Mouse (Mus musculus): Measurements from ENCODE around the gene Naa80. TPM values are rescaled to one million over a fixed set of nuclear protein-coding genes. Genes with fewer than 3 reads are reported as not detected.

Naa80 gene
- polyA plus RNA-seq, 1 experiment from 2014 or later = 11.3 TPM

DNA sequence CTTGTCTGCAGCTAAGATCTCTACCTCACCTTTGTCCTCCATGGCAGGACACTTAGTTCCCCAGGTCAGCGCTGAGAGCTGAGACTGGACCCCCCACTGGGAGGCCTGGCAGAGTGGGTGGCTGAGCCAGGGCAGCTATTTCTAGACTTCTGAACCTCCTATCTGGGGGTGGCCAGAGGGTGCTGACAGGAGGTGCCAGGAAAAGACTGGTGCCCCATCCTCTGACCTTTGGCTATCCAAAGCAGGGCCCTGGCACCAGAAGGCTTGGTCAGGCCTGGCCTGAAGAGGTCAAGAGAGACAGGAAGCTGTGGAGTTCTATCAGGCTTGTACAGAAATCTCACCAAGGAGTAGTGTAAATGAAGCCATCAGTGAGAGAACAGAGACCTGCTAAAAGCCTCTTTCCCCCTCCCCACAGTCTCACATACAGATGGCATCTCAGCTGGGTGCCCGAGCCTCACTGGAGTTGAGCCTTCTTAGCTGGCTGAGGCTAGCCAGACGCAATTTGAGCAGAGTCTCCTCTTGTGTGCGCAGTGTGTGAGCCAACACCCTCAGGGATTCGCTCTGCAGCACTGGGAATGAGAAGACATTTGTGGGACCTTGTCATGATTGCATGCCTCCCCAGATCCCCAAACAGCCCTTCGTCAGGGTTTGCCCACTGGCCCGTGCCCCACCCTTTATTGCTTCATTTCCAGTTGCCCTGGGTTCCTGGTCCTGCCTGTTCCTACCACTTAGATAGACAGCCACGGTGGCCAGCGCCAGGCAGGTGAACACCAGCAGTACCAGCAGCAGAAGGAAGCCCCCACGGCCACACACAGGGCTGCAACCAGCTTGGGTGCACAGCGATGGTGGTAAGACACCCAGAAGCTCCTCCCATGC, 14.7 kb downstream of the Naa80 start:
- ATAC-seq (ENCODE audit: low FRiP score) (no peak), DNase-seq (ENCODE audit: low spot score) (no peak)
- no peak overlapping the region for H3K4me2 ChIP-seq (replicated peaks; ENCODE audit: low read depth, low read length)
- no peak overlapping the region for H3K9ac ChIP-seq (ENCODE audit: low read depth, low read length)
- H3K36me3 ChIP-seq (ENCODE audit: control insufficient read depth, insufficient read depth, low read length) = 0 out of 2 replicates have a peak, but pooled peaks cover 2% of the 10 kb centered on the region
- H3K27ac ChIP-seq (ENCODE audit: low read depth, low read length) = no peak overlapping the region
- H3K27me3 ChIP-seq (ENCODE audit: control insufficient read depth, insufficient read depth, low read length) = no peaks in the 10 kb centered on the region
- H3K4me1 ChIP-seq (replicated peaks; ENCODE audit: control insufficient read depth, insufficient read depth, low read length) = peaks cover 1% of the 10 kb centered on the region; the same call in 1 of the 2 replicates
- no peaks in the 10 kb centered on the region for H3K9me3 ChIP-seq (ENCODE audit: control insufficient read depth, low read length)
- WGBS = 83% methylated on average over 11 of the region's 11 CpGs
- H3K4me3 ChIP-seq (ENCODE audit: low read depth, low read length) = no peak overlapping the region

DNA sequence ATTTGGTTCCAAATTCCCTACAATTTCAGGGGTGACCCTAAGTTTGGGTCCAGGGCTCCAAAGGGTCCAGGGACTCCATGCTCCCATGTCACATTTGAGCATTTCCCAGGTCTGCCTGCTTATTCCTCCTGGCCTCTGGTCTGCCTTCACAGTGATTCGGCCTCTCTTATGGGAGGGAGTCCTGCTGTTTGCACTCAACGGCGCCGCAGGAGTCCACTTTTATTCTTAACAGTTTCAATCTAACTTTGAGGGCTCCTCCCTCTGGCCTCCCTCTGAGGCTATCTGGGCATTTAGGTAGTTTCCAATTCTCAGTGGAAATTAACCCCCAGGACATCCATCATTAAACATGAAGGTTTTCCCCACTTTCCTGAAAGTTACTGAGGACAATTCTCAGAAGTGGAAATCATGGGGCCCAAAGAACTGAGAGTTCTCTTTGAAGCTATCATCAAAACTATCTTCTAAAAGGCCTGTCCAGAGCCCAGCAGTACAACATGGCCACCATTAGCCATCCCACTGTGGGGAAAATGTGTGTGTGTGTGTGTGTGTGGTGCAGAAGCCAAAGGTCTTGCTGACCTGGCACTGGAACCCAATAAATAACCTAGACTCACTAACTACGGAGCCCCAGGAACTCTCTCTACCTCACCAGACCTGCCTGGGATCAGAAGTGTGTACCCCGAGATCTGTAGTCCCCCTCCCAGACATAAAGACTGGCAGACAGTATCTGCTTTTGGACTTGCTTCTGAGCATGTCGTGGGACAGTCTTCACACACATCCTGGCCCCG, 15.8 kb downstream of the Naa80 start:
- H3K27me3 ChIP-seq (ENCODE audit: control insufficient read depth, insufficient read depth, low read length) = no peaks in the 10 kb centered on the region
- DNase-seq (ENCODE audit: low spot score) (no peak), ATAC-seq (ENCODE audit: low FRiP score) (no peak)
- no peak overlapping the region for H3K4me3 ChIP-seq (ENCODE audit: low read depth, low read length)
- H3K4me1 ChIP-seq (replicated peaks; ENCODE audit: control insufficient read depth, insufficient read depth, low read length) = no peaks in the 10 kb centered on the region
- H3K36me3 ChIP-seq (ENCODE audit: control insufficient read depth, insufficient read depth, low read length) = 0 out of 2 replicates have a peak, but pooled peaks cover 2% of the 10 kb centered on the region
- no peak overlapping the region for H3K27ac ChIP-seq (ENCODE audit: low read depth, low read length)
- WGBS = 75% methylated on average over 8 of the region's 8 CpGs
- no peak overlapping the region for H3K4me2 ChIP-seq (replicated peaks; ENCODE audit: low read depth, low read length)
- no peak overlapping the region for H3K9ac ChIP-seq (ENCODE audit: low read depth, low read length)
- no peaks in the 10 kb centered on the region for H3K9me3 ChIP-seq (ENCODE audit: control insufficient read depth, low read length)

DNA sequence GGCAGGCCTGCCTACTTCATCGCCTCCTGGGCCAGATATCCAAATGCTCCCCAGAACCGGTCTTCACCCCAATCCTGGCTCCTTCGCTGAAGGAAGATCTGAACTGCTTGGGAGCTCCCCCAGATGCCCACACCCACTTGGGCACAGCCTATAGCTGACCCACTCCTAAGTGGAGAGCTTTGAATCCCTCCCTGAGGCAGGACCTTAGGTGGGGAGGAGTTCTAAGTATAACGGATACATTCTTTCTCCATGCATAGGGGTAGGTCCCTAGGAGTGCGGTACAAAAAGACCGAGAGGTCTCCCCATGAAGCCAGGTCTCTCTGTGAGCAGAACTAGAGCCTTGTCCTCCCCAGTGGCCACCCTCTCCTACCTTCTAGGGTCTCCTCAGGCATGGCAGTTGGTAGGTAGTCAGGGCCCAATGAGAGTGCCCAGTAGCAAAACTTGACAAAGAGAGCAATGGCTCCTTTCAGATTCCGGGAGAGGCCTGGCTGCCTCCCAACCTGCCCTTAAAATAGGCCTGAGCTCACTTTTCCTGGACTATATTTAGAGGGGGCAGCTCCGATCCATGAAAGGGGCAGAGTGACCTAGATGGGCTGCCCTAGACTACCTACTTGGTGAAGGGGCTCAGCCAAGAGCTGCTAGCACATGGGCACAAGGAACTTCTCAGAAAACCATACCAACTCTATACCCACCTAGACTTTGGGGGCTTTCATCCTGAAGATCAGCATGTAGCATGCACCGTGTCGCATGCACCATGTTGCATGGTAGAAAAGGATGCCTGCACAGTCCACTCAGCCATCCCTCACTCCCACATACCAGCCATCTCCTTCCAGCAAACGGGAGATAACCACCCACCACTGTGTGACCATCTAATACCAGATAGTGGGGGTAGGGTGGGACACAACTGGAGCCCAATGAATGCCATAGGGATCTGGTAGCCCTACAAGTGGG, 18.2 kb downstream of the Naa80 start:
- Histone ChIP-seq H3K9me3 (ENCODE audit: control insufficient read depth, low read length) (no peaks in the 10 kb centered on the region), H3K27ac (ENCODE audit: low read depth, low read length) (no peak overlapping the region), H3K4me1 (replicated peaks; ENCODE audit: control insufficient read depth, insufficient read depth, low read length) (no peaks in the 10 kb centered on the region), H3K36me3 (ENCODE audit: control insufficient read depth, insufficient read depth, low read length) (no peaks in the 10 kb centered on the region), H3K27me3 (ENCODE audit: control insufficient read depth, insufficient read depth, low read length) (no peaks in the 10 kb centered on the region), H3K4me2 (replicated peaks; ENCODE audit: low read depth, low read length) (no peak overlapping the region), H3K9ac (ENCODE audit: low read depth, low read length) (no peak overlapping the region), H3K4me3 (ENCODE audit: low read depth, low read length) (no peak overlapping the region)
- DNase-seq (ENCODE audit: low spot score) (no peak), ATAC-seq (ENCODE audit: low FRiP score) (no peak)
- 92% methylated on average over 11 of the region's 11 CpGs for WGBS

DNA sequence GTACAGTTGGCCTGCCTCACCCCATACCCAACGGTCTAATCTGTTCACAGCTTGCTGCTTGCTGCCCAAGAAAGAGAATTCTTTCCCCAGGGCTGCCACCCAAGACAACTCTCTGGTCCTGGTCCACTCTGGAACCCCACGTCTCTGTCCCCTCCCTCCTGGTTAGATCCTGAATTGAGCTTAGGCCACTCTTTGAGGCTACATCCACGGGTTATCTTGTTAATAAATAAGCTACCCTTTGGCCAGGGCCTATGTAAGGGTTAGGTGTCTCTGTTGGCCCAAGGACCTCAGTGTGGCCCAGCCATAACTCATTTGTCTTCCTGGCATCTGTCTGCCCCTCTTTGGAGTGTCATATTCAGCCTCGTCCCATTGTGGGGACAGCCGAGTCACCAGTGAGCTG, 19.7 kb downstream of the Naa80 start:
- H3K4me2 ChIP-seq (replicated peaks; ENCODE audit: low read depth, low read length) = no peak overlapping the region
- 0 out of 2 replicates have a peak, but pooled peaks cover 2% of the 10 kb centered on the region for H3K4me1 ChIP-seq (replicated peaks; ENCODE audit: control insufficient read depth, insufficient read depth, low read length)
- no peaks in the 10 kb centered on the region for H3K9me3 ChIP-seq (ENCODE audit: control insufficient read depth, low read length)
- ATAC-seq (ENCODE audit: low FRiP score) = no peak
- WGBS = 77% methylated on average over 5 of the region's 5 CpGs
- no peaks in the 10 kb centered on the region for H3K36me3 ChIP-seq (ENCODE audit: control insufficient read depth, insufficient read depth, low read length)
- no peaks in the 10 kb centered on the region for H3K27me3 ChIP-seq (ENCODE audit: control insufficient read depth, insufficient read depth, low read length)
- no peak for DNase-seq (ENCODE audit: low spot score)
- no peak overlapping the region for H3K9ac ChIP-seq (ENCODE audit: low read depth, low read length)
- H3K4me3 ChIP-seq (ENCODE audit: low read depth, low read length) = no peak overlapping the region
- H3K27ac ChIP-seq (ENCODE audit: low read depth, low read length) = no peak overlapping the region

DNA sequence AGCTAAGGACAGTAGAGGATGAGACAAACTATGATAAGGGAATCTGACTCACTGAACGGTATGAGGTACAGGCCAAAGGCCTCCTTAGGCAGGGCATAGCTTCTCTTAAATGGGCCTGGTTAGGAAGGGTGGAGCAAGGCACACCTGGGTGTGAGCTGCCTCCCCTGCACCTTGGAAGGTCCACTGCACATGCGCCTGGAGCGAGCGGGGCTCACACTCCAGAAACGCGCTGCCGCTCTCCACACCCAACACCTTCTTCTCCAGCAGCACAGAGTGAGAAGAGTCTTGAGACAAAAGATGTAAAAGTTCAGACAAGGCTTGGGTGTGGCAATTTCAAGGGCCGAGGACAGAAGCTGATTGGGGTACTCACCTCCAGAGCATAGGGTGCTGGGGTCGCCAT, 20.7 kb downstream of the Naa80 start:
- WGBS = 92% methylated on average over 9 of the region's 9 CpGs
- no peak overlapping the region for H3K4me2 ChIP-seq (replicated peaks; ENCODE audit: low read depth, low read length)
- H3K4me1 ChIP-seq (replicated peaks; ENCODE audit: control insufficient read depth, insufficient read depth, low read length) = peaks cover 7% of the 10 kb centered on the region; the same call in 1 of the 2 replicates
- H3K27me3 ChIP-seq (ENCODE audit: control insufficient read depth, insufficient read depth, low read length) = no peaks in the 10 kb centered on the region
- no peak overlapping the region for H3K27ac ChIP-seq (ENCODE audit: low read depth, low read length)
- no peak overlapping the region for H3K4me3 ChIP-seq (ENCODE audit: low read depth, low read length)
- H3K9ac ChIP-seq (ENCODE audit: low read depth, low read length) = no peak overlapping the region
- no peaks in the 10 kb centered on the region for H3K9me3 ChIP-seq (ENCODE audit: control insufficient read depth, low read length)
- ATAC-seq (ENCODE audit: low FRiP score) = no peak
- DNase-seq (ENCODE audit: low spot score) = no peak
- no peaks in the 10 kb centered on the region for H3K36me3 ChIP-seq (ENCODE audit: control insufficient read depth, insufficient read depth, low read length)

DNA sequence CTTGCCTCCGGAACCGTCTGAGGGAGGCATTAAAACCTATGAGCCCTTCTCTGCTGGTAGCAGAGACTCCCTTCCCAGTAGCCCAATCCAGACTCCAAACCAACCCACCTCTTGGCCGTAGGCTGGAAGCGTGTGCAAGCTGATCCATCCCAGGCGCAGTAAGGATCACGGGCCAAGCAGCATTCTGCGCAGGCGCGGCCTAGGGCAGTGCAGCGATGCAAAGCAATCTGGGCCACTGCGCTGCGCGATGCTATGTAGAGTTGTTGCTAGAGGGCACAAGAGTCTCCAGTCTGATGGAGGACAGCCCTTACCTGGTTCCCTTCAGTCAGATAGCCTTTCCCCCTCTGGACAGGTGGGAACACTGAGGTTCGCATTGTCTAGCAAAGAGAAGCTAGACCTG, 21.2 kb downstream of the Naa80 start:
- WGBS = 71% methylated on average over 14 of the region's 14 CpGs
- H3K9me3 ChIP-seq (ENCODE audit: control insufficient read depth, low read length) = no peaks in the 10 kb centered on the region
- H3K27ac ChIP-seq (ENCODE audit: low read depth, low read length) = no peak overlapping the region
- no peak overlapping the region for H3K9ac ChIP-seq (ENCODE audit: low read depth, low read length)
- no peaks in the 10 kb centered on the region for H3K27me3 ChIP-seq (ENCODE audit: control insufficient read depth, insufficient read depth, low read length)
- no peak for ATAC-seq (ENCODE audit: low FRiP score)
- DNase-seq (ENCODE audit: low spot score) = no peak
- no peaks in the 10 kb centered on the region for H3K36me3 ChIP-seq (ENCODE audit: control insufficient read depth, insufficient read depth, low read length)
- H3K4me1 ChIP-seq (replicated peaks; ENCODE audit: control insufficient read depth, insufficient read depth, low read length) = peaks cover 10% of the 10 kb centered on the region
- no peak overlapping the region for H3K4me2 ChIP-seq (replicated peaks; ENCODE audit: low read depth, low read length)
- H3K4me3 ChIP-seq (ENCODE audit: low read depth, low read length) = no peak overlapping the region

DNA sequence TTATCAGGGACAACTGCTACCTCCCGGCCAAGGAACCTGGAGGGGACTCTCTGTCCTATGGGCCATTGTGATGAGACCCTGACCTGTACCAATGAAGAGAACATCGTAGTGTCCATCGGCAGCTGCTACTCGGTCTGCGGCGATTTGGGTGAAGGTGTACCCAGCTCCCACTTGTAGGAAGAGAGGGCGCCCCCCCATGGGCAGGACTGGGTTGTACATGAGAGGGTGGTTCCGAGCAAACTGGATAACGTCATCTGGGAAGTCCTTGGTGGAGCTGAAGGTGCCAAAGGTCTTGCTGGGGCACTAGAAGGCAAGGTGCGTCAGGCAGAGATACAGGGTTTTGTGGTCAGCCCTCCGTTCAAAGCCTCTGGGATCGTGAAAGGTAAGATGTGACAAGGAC, 22.1 kb downstream of the Naa80 start:
- Histone ChIP-seq H3K9me3 (ENCODE audit: control insufficient read depth, low read length) (no peaks in the 10 kb centered on the region), H3K4me3 (ENCODE audit: low read depth, low read length) (no peak overlapping the region), H3K27ac (ENCODE audit: low read depth, low read length) (no peak overlapping the region), H3K9ac (ENCODE audit: low read depth, low read length) (no peak overlapping the region), H3K4me2 (replicated peaks; ENCODE audit: low read depth, low read length) (no peak overlapping the region), H3K27me3 (ENCODE audit: control insufficient read depth, insufficient read depth, low read length) (no peaks in the 10 kb centered on the region), H3K36me3 (ENCODE audit: control insufficient read depth, insufficient read depth, low read length) (no peaks in the 10 kb centered on the region), H3K4me1 (replicated peaks; ENCODE audit: control insufficient read depth, insufficient read depth, low read length) (peaks cover 13% of the 10 kb centered on the region)
- no peak for ATAC-seq (ENCODE audit: low FRiP score)
- DNase-seq (ENCODE audit: low spot score) = no peak
- WGBS = 82% methylated on average over 12 of the region's 12 CpGs

DNA sequence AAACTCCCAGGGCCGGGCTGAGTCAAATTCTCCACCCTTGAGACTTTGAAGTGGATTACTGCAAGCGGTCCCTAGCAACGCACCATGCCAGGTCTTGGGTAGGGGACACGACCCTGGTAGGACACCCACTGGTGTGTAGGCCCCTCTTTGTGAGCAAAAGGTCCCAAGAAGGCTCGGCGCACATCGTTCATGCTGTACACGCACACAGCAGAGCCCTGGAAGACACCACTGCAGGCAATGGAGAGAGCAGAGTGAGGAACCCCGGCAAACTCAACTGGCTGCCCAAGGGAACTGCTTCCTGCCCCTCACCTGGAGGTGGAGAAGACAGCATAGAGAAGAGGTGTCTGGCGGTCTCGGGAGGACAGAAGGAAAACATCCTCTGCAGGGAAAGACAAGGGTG, 22.6 kb downstream of the Naa80 start:
- no peak overlapping the region for H3K4me3 ChIP-seq (ENCODE audit: low read depth, low read length)
- no peak overlapping the region for H3K27ac ChIP-seq (ENCODE audit: low read depth, low read length)
- ATAC-seq (ENCODE audit: low FRiP score) (no peak), DNase-seq (ENCODE audit: low spot score) (no peak)
- no peak overlapping the region for H3K9ac ChIP-seq (ENCODE audit: low read depth, low read length)
- no peaks in the 10 kb centered on the region for H3K9me3 ChIP-seq (ENCODE audit: control insufficient read depth, low read length)
- no peaks in the 10 kb centered on the region for H3K36me3 ChIP-seq (ENCODE audit: control insufficient read depth, insufficient read depth, low read length)
- 92% methylated on average over 11 of the region's 11 CpGs for WGBS
- peaks cover 13% of the 10 kb centered on the region for H3K4me1 ChIP-seq (replicated peaks; ENCODE audit: control insufficient read depth, insufficient read depth, low read length)
- no peak overlapping the region for H3K4me2 ChIP-seq (replicated peaks; ENCODE audit: low read depth, low read length)
- H3K27me3 ChIP-seq (ENCODE audit: control insufficient read depth, insufficient read depth, low read length) = no peaks in the 10 kb centered on the region
